Mouse (Mus musculus): ENCODE data around the gene Ankib1. TPM values are rescaled to one million over a fixed set of nuclear protein-coding genes. Genes with fewer than 3 reads are reported as not detected.

Ankib1 gene
- polyA plus RNA-seq, 1 experiment = 17.9 TPM

- Histone ChIP-seq H3K9ac (ENCODE audit: low read depth, poor library complexity, severe bottlenecking) (no peak overlapping the region), H3K4me3 (ENCODE audit: low read depth, low read length) (no peak overlapping the region), H3K36me3 (ENCODE audit: control insufficient read depth, insufficient read depth, low read length, poor library complexity, severe bottlenecking) (no peaks in the 10 kb centered on the region; the same call in 1 of the 2 replicates), H3K4me1 (ENCODE audit: control insufficient read depth, insufficient read depth, low read length) (no peaks in the 10 kb centered on the region), H3K9me3 (replicated peaks; ENCODE audit: control insufficient read depth, insufficient read depth, low read length, poor library complexity, severe bottlenecking) (0 out of 2 replicates have a peak, but pooled peaks cover 2% of the 10 kb centered on the region), H3K27me3 (ENCODE audit: control insufficient read depth, insufficient read depth, low read length, poor library complexity, severe bottlenecking) (no peaks in the 10 kb centered on the region), H3K27ac (ENCODE audit: insufficient read depth, low read length) (no peak overlapping the region)
- no peak for TF ChIP-seq CTCF (IDR thresholded peaks at IDR 0.05; ENCODE audit: low read depth, low read length)
- no peak for TF ChIP-seq POLR2A (IDR thresholded peaks at IDR 0.05; ENCODE audit: insufficient read depth, low read length)
- TF ChIP-seq EP300 (IDR thresholded peaks at IDR 0.05; ENCODE audit: insufficient read depth, low read depth, low read length) = no peak
These were observed 73.9 kb downstream of the Ankib1 start for GRCm38 (mm10) chr5:3728820-3729219.

DNA sequence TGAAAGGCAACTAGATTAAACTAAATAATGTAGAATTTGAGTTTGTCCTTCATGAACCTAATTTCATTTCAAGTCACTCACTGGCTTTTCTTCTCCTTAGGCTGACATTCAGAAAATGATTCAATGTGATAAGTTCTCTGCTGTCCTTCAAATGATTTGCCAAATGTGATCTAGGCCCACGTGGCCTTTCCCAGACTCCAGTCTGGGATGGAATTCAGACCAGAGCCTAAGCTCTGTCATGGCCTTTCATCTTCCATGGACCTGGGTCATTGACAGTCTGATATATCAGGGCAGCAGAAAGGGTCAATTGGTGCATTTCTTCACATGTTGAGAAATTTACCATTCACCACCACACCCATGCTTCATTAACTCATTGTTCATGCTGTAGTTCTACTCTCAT lies 77.2 kb downstream of the Ankib1 start:
- TF ChIP-seq EP300 (IDR thresholded peaks at IDR 0.05; ENCODE audit: insufficient read depth, low read depth, low read length) (no peak), POLR2A (IDR thresholded peaks at IDR 0.05; ENCODE audit: insufficient read depth, low read length) (no peak), CTCF (IDR thresholded peaks at IDR 0.05; ENCODE audit: low read depth, low read length) (no peak)
- Histone ChIP-seq H3K27ac (ENCODE audit: insufficient read depth, low read length) (no peak overlapping the region), H3K36me3 (ENCODE audit: control insufficient read depth, insufficient read depth, low read length, poor library complexity, severe bottlenecking) (peaks cover 2% of the 10 kb centered on the region; the same call in 1 of the 2 replicates), H3K27me3 (ENCODE audit: control insufficient read depth, insufficient read depth, low read length, poor library complexity, severe bottlenecking) (no peaks in the 10 kb centered on the region), H3K9ac (ENCODE audit: low read depth, poor library complexity, severe bottlenecking) (no peak overlapping the region), H3K9me3 (replicated peaks; ENCODE audit: control insufficient read depth, insufficient read depth, low read length, poor library complexity, severe bottlenecking) (0 out of 2 replicates have a peak, but pooled peaks cover 2% of the 10 kb centered on the region), H3K4me3 (ENCODE audit: low read depth, low read length) (no peak overlapping the region), H3K4me1 (ENCODE audit: control insufficient read depth, insufficient read depth, low read length) (no peaks in the 10 kb centered on the region)

DNA sequence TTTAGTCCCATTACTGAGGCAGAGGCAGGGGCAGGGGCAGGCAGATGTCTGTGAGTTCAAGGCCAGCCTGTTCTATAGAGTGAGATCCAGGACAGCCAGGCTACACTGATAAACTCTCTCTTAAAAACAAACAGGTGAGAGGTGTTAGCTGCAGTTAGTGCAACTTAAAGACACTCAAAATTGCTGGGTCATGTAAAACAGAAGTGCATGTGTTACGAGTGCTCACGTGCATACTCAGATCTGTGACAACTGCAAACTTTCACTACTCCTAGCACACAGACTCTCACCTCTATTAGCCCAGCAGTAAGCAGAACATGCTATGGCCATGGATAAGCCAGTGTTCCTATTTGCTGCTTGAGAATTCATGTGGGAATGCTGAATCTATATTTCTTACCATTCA lies 79.3 kb downstream of the Ankib1 start:
- TF ChIP-seq CTCF (IDR thresholded peaks at IDR 0.05; ENCODE audit: low read depth, low read length) = no peak
- no peak for TF ChIP-seq EP300 (IDR thresholded peaks at IDR 0.05; ENCODE audit: insufficient read depth, low read depth, low read length)
- TF ChIP-seq POLR2A (IDR thresholded peaks at IDR 0.05; ENCODE audit: insufficient read depth, low read length) = no peak
- H3K27me3 ChIP-seq (ENCODE audit: control insufficient read depth, insufficient read depth, low read length, poor library complexity, severe bottlenecking) = no peaks in the 10 kb centered on the region
- H3K36me3 ChIP-seq (ENCODE audit: control insufficient read depth, insufficient read depth, low read length, poor library complexity, severe bottlenecking) = peaks cover 4% of the 10 kb centered on the region

DNA sequence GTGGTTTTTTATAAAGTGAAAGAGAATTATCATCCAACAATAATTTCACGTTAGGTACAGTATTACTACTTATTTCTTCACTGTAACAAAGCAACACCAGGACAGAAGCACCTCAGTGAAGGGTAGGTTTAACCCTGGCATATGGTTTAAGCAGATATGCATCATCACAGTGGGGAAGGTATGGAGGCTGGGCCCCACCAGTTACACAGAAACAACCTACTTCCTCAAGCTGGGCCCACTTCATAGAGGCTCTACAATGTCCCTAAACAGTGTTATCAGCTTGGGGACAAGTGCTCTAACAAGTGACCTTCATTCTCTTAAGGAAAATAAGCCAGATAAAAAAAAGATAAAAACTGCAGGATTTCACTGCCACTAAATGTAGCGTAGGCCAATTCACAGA lies 79.9 kb downstream of the Ankib1 start:
- Histone ChIP-seq H3K9ac (ENCODE audit: low read depth, poor library complexity, severe bottlenecking) (no peak overlapping the region), H3K27me3 (ENCODE audit: control insufficient read depth, insufficient read depth, low read length, poor library complexity, severe bottlenecking) (no peaks in the 10 kb centered on the region), H3K9me3 (replicated peaks; ENCODE audit: control insufficient read depth, insufficient read depth, low read length, poor library complexity, severe bottlenecking) (no peaks in the 10 kb centered on the region), H3K4me3 (ENCODE audit: low read depth, low read length) (no peak overlapping the region), H3K4me1 (ENCODE audit: control insufficient read depth, insufficient read depth, low read length) (no peaks in the 10 kb centered on the region), H3K27ac (ENCODE audit: insufficient read depth, low read length) (no peak overlapping the region), H3K36me3 (ENCODE audit: control insufficient read depth, insufficient read depth, low read length, poor library complexity, severe bottlenecking) (peaks cover 4% of the 10 kb centered on the region)
- TF ChIP-seq EP300 (IDR thresholded peaks at IDR 0.05; ENCODE audit: insufficient read depth, low read depth, low read length) (no peak), POLR2A (IDR thresholded peaks at IDR 0.05; ENCODE audit: insufficient read depth, low read length) (no peak)

More for the DNA sequence above, 79.3 kb downstream of the Ankib1 start:
- no peaks in the 10 kb centered on the region for H3K9me3 ChIP-seq (replicated peaks; ENCODE audit: control insufficient read depth, insufficient read depth, low read length, poor library complexity, severe bottlenecking)
- H3K9ac ChIP-seq (ENCODE audit: low read depth, poor library complexity, severe bottlenecking) = no peak overlapping the region
- H3K4me1 ChIP-seq (ENCODE audit: control insufficient read depth, insufficient read depth, low read length) = no peaks in the 10 kb centered on the region
- no peak overlapping the region for H3K27ac ChIP-seq (ENCODE audit: insufficient read depth, low read length)
- H3K4me3 ChIP-seq (ENCODE audit: low read depth, low read length) = no peak overlapping the region

- TF ChIP-seq EP300 (IDR thresholded peaks at IDR 0.05; ENCODE audit: insufficient read depth, low read depth, low read length) (no peak), POLR2A (IDR thresholded peaks at IDR 0.05; ENCODE audit: insufficient read depth, low read length) (no peak), CTCF (IDR thresholded peaks at IDR 0.05; ENCODE audit: low read depth, low read length) (no peak)
- H3K4me1 ChIP-seq (ENCODE audit: control insufficient read depth, insufficient read depth, low read length) = no peaks in the 10 kb centered on the region
- H3K27me3 ChIP-seq (ENCODE audit: control insufficient read depth, insufficient read depth, low read length, poor library complexity, severe bottlenecking) = no peaks in the 10 kb centered on the region
- H3K27ac ChIP-seq (ENCODE audit: insufficient read depth, low read length) = no peak overlapping the region
- H3K36me3 ChIP-seq (ENCODE audit: control insufficient read depth, insufficient read depth, low read length, poor library complexity, severe bottlenecking) = peaks cover 4% of the 10 kb centered on the region
- no peak overlapping the region for H3K4me3 ChIP-seq (ENCODE audit: low read depth, low read length)
- H3K9me3 ChIP-seq (replicated peaks; ENCODE audit: control insufficient read depth, insufficient read depth, low read length, poor library complexity, severe bottlenecking) = no peaks in the 10 kb centered on the region
- H3K9ac ChIP-seq (ENCODE audit: low read depth, poor library complexity, severe bottlenecking) = no peak overlapping the region
These were observed 83.4 kb downstream of the Ankib1 start for GRCm38 (mm10) chr5:3719371-3719770.

- TF ChIP-seq EP300 (IDR thresholded peaks at IDR 0.05; ENCODE audit: insufficient read depth, low read depth, low read length) = no peak
- no peak for TF ChIP-seq CTCF (IDR thresholded peaks at IDR 0.05; ENCODE audit: low read depth, low read length)
- no peak for TF ChIP-seq POLR2A (IDR thresholded peaks at IDR 0.05; ENCODE audit: insufficient read depth, low read length)
- Histone ChIP-seq H3K9ac (ENCODE audit: low read depth, poor library complexity, severe bottlenecking) (no peak overlapping the region), H3K27ac (ENCODE audit: insufficient read depth, low read length) (no peak overlapping the region), H3K4me3 (ENCODE audit: low read depth, low read length) (no peak overlapping the region), H3K27me3 (ENCODE audit: control insufficient read depth, insufficient read depth, low read length, poor library complexity, severe bottlenecking) (no peaks in the 10 kb centered on the region), H3K36me3 (ENCODE audit: control insufficient read depth, insufficient read depth, low read length, poor library complexity, severe bottlenecking) (peaks cover 4% of the 10 kb centered on the region), H3K9me3 (replicated peaks; ENCODE audit: control insufficient read depth, insufficient read depth, low read length, poor library complexity, severe bottlenecking) (no peaks in the 10 kb centered on the region), H3K4me1 (ENCODE audit: control insufficient read depth, insufficient read depth, low read length) (no peaks in the 10 kb centered on the region)
These were observed 86.9 kb downstream of the Ankib1 start for GRCm38 (mm10) chr5:3715800-3716199.
